23 mouse cellular contexts compared by ENCODE assay signal in the genomic region with DNA sequence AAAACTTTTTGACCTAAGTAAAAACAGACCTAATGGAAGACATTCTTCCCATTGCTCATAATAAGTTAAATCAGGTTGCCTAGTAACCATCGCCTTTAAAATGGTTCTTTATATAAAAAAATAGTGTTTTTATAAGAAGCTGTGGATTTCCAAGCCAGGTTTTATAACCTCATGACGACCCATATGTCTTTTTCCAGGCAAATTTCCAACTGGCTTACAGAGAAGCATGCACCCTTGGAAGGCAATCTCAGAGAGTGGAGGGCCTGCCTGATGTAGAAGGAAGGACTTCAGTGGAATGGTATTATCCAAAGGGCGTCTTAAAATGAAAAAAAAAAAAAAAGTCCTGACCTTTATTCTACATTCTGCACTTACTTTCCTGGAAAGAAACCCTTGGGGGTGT.
DNase-seq lines count a peak whose midpoint lies in the region; ATAC-seq and TF ChIP-seq lines count a peak whose summit lies in the region.
"Had no signal": no experiment of that assay in that cellular context is flagged by ENCODE, and none has a peak within 500 bp of the region (broad histone marks: within the 10 kb centered on the region; RNA-seq: fewer than 3 reads in every experiment).

No protein-coding gene starts in this region.

- TF ChIP-seq POLR2A in cerebellum, adult 2 months (IDR thresholded peaks at IDR 0.05; ENCODE audit: borderline replicate concordance, insufficient read depth, low read length), result no peak

- TF ChIP-seq CTCF in lung, embryonic 14.5 days (IDR thresholded peaks at IDR 0.05; ENCODE audit: low read depth), result no peak
- no peak for TF ChIP-seq CTCF in cerebellum, adult 2 months (IDR thresholded peaks at IDR 0.05; ENCODE audit: borderline replicate concordance, insufficient read depth, low read depth, low read length)

- no peak for ATAC-seq in heart, embryonic 13.5 days (ENCODE audit: extremely low read depth, insufficient number of reproducible peaks, low FRiP score, low TSS enrichment)
- peak; percentile 44; the same call in 1 of the 2 replicates for ATAC-seq in lung, embryonic 14.5 days (ENCODE audit: insufficient read depth)
- ATAC-seq in limb, embryonic 13.5 days (ENCODE audit: low FRiP score, low read depth), result peak; percentile 94
- ATAC-seq: forebrain, embryonic 13.5 days had no signal

- DNase-seq in heart, adult 18-20 months, result no peak
- peak; percentile 77 for DNase-seq in lung, embryonic 14.5 days
- no peak for DNase-seq in lung, postnatal 4 days
- no peak for DNase-seq in cerebellum, adult 2 months
- DNase-seq in adrenal gland, postnatal 4 days (ENCODE audit: low spot score in 2 of 2), result no peak
- DNase-seq in adrenal gland, adult 2 months, result no peak
- DNase-seq: cerebellum, postnatal 25 days; embryo, embryonic 11 days; gastrocnemius, postnatal 36 days; kidney, adult 18-20 months; kidney, postnatal 25 days; lung, postnatal 14 days; midbrain, embryonic 14.5 days; thymus, adult 18-20 months had no signal

- 60% methylated on average over 3 of the region's 3 CpGs for WGBS in heart, embryonic 13.5 days
- WGBS in lung, embryonic 14.5 days, result 44% methylated on average over 3 of the region's 3 CpGs
- 25% methylated on average over 3 of the region's 3 CpGs for WGBS in limb, embryonic 13.5 days
- 32% methylated on average over 3 of the region's 3 CpGs for WGBS in cerebellum, adult 2 months

- H3K9me3 ChIP-seq in heart, embryonic 13.5 days, result no peaks in the 10 kb centered on the region
- no peaks in the 10 kb centered on the region for H3K9me3 ChIP-seq in lung, embryonic 14.5 days (ENCODE audit: low read depth, low read length)
- no peaks in the 10 kb centered on the region for H3K9me3 ChIP-seq in limb, embryonic 13.5 days
- H3K9me3 ChIP-seq: forebrain, embryonic 13.5 days; liver, embryonic 15.5 days; neural tube, embryonic 13.5 days had no signal

- peak overlapping the region; percentile 38; the same call in 1 of the 2 replicates for H3K27ac ChIP-seq in heart, embryonic 13.5 days (replicated peaks)
- H3K27ac ChIP-seq in lung, embryonic 14.5 days (ENCODE audit: low read depth), result no peak overlapping the region
- peak overlapping the region; percentile 91 for H3K27ac ChIP-seq in limb, embryonic 13.5 days
- no peak overlapping the region for H3K27ac ChIP-seq in cerebellum, adult 2 months (ENCODE audit: insufficient read depth, low read length)
- H3K27ac ChIP-seq: forebrain, embryonic 13.5 days; hindbrain, embryonic 14.5 days; liver, embryonic 15.5 days; neural tube, embryonic 13.5 days had no signal

- H3K36me3 ChIP-seq in heart, embryonic 13.5 days, result no peaks in the 10 kb centered on the region
- H3K36me3 ChIP-seq in lung, embryonic 14.5 days (ENCODE audit: insufficient read depth), result no peaks in the 10 kb centered on the region
- H3K36me3 ChIP-seq in limb, embryonic 13.5 days, result no peaks in the 10 kb centered on the region
- H3K36me3 ChIP-seq: liver, embryonic 15.5 days; neural tube, embryonic 13.5 days had no signal

- peaks cover 5% of the 10 kb centered on the region for H3K4me1 ChIP-seq in heart, embryonic 13.5 days
- H3K4me1 ChIP-seq in lung, embryonic 14.5 days (ENCODE audit: insufficient read depth), result no peaks in the 10 kb centered on the region
- H3K4me1 ChIP-seq in limb, embryonic 13.5 days, result peaks cover 18% of the 10 kb centered on the region
- no peaks in the 10 kb centered on the region for H3K4me1 ChIP-seq in cerebellum, adult 2 months (ENCODE audit: control insufficient read depth, insufficient read depth, low read length)
- H3K4me1 ChIP-seq: forebrain, embryonic 13.5 days; liver, embryonic 15.5 days; megakaryocyte, embryonic 14.5 days; neural tube, embryonic 13.5 days had no signal

- no peak overlapping the region for H3K4me3 ChIP-seq in heart, embryonic 13.5 days
- no peak overlapping the region for H3K4me3 ChIP-seq in lung, embryonic 14.5 days (ENCODE audit: low read depth, low read length)
- no peak overlapping the region for H3K4me3 ChIP-seq in limb, embryonic 13.5 days
- no peak overlapping the region for H3K4me3 ChIP-seq in cerebellum, adult 2 months (replicated peaks; ENCODE audit: insufficient read depth, low read depth, low read length)
- H3K4me3 ChIP-seq: erythroblast, embryonic 14.5 days; forebrain, embryonic 13.5 days; liver, embryonic 15.5 days; megakaryocyte, embryonic 14.5 days; neural tube, embryonic 13.5 days had no signal

- no peak overlapping the region for H3K9ac ChIP-seq in heart, embryonic 13.5 days
- H3K9ac ChIP-seq in lung, embryonic 14.5 days, result no peak overlapping the region
- H3K9ac ChIP-seq in limb, embryonic 13.5 days, result no peak overlapping the region
- H3K9ac ChIP-seq: forebrain, embryonic 13.5 days; hindbrain, embryonic 14.5 days; liver, embryonic 15.5 days; neural tube, embryonic 13.5 days had no signal

- H3K27me3 ChIP-seq in heart, embryonic 13.5 days (replicated peaks), result no peaks in the 10 kb centered on the region
- H3K27me3 ChIP-seq in lung, embryonic 14.5 days (ENCODE audit: insufficient read depth, low read length), result no peaks in the 10 kb centered on the region
- H3K27me3 ChIP-seq in limb, embryonic 13.5 days, result no peaks in the 10 kb centered on the region
- H3K27me3 ChIP-seq in cerebellum, adult 2 months (ENCODE audit: control insufficient read depth, insufficient read depth, low read length), result no peaks in the 10 kb centered on the region; the same call in 1 of the 2 replicates
- H3K27me3 ChIP-seq: CH12.LX; forebrain, embryonic 13.5 days; liver, embryonic 15.5 days; megakaryocyte, embryonic 14.5 days; neural tube, embryonic 13.5 days had no signal

- H3K4me2 ChIP-seq in heart, embryonic 13.5 days, result no peak overlapping the region
- H3K4me2 ChIP-seq in lung, embryonic 14.5 days, result no peak overlapping the region
- H3K4me2 ChIP-seq in limb, embryonic 13.5 days (replicated peaks), result no peak overlapping the region; the same call in 1 of the 2 replicates
- H3K4me2 ChIP-seq: forebrain, embryonic 13.5 days; hindbrain, embryonic 14.5 days; liver, embryonic 15.5 days; neural tube, embryonic 13.5 days had no signal

Comparison
In these comparisons a context has a peak if more than half of its experiments do, and no peak if none do; other contexts are left out.
1. H3K27ac ChIP-seq: peak in heart, embryonic 13.5 days (single experiment) and limb, embryonic 13.5 days (single experiment); none in lung, embryonic 14.5 days (single experiment) and cerebellum, adult 2 months (single experiment).